Mouse (Mus musculus): ENCODE measurements at regions not wholly inside any gene's neighbourhood (a gene's known extent, or its start where the extent isn't known, plus 50 kb on each side); places are given as distances from the start of the nearest gene placed in this dataset.

GRCm38 (mm10) chr10:87284296-87284695 lies 209.2 kb downstream of the Ascl1 start:
- no peak for DNase-seq (ENCODE audit: low spot score in 2 of 2)
- intact Hi-C loops (cut with DNase I): no loop called here
